Mouse (Mus musculus) bone marrow, adult 2 months (tissue): ENCODE data around the gene Dexi.

Source experiments
- CTCF ChIP-seq: fragments of 200-500 bp; IDR thresholded peaks from 2 replicates; pipeline ENCODE4 v1.5.1; 2011; ENCODE audit warnings: low read length, control low read depth; ENCODE audit not compliant: control insufficient read depth, insufficient read depth
- POLR2A ChIP-seq: fragments of 200-500 bp; IDR thresholded peaks from 2 replicates; pipeline ENCODE4 v1.6.1; 2011; ENCODE audit warnings: low read depth, mild to moderate bottlenecking, control low read depth, low read length, borderline replicate concordance; ENCODE audit not compliant: control insufficient read depth

GRCm38 (mm10) chr16:10553858-10554257, 11.0 kb upstream of the Dexi start:
- TF ChIP-seq POLR2A (no peak), CTCF (no peak)
